Mouse (Mus musculus) cortical plate, adult 2 months (tissue): ENCODE data around the gene Olfr1364.

Source experiments
- CTCF ChIP-seq: fragments of 200-500 bp; IDR thresholded peaks from 2 replicates; pipeline ENCODE4 v1.5.1; 2011; ENCODE audit warnings: mild to moderate bottlenecking, control low read depth, low read length; ENCODE audit not compliant: insufficient read depth; ENCODE audit errors: extremely low read depth
- POLR2A ChIP-seq: fragments of 200-500 bp; IDR thresholded peaks from 2 replicates; pipeline ENCODE4 v1.6.1; 2011; ENCODE audit warnings: mild to moderate bottlenecking, low read length, control low read depth; ENCODE audit not compliant: insufficient read depth; ENCODE audit errors: extremely low read depth

DNA sequence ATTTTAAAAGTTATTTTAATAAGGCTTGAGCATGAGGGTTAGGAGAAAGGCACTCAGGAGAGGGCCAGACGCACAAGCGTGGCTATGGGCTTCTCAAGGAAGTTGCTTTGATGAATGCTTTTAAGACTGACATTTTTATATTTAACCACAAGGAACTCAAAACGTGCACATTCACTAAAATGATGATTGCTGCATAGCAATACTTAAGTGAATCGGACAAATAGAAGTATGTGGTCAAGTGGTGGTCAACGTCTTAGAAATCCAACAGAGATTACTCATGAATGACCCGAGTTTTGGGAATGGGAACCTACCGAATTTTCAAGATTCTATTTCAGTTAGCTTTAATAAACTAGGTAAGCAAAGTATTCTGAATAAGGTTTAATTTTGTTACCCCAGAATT lies 51.4 kb downstream of the Olfr1364 start:
- TF ChIP-seq CTCF (no peak), POLR2A (no peak)
